Mouse (Mus musculus): Measurements from ENCODE around the gene Serpinb9b. TPM values are rescaled to one million over a fixed set of nuclear protein-coding genes. Genes with fewer than 3 reads are reported as not detected.

Serpinb9b gene
- total RNA-seq, 2 experiments from 2014 or later: not detected

GRCm38 (mm10) chr13:33035506-33035905 is 8.3 kb downstream of the Serpinb9b start:
- ATAC-seq (replicated peaks; ENCODE audit: poor library complexity, severe bottlenecking): no peak

DNA sequence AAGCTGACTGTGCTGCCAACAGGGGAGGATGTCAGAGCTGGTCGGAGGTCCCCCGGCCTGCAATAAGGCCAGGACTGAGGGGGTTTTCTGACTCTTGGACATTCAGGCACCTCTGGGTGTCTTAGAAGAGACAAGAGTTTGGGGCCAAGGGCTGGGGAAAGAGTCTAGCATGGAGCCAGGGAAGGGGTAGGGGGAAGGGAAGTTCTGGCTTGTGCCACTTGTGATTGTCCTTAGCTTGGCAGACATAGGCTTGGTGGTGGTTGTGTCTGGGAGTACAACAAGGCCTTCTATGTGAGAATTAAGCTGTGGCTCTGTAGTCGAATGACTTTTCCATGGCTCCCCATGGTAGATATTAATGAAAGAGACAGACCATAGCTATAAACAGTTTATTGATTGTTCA is 16.3 kb downstream of the Serpinb9b start:
- no peak for ATAC-seq (replicated peaks; ENCODE audit: poor library complexity, severe bottlenecking)

DNA sequence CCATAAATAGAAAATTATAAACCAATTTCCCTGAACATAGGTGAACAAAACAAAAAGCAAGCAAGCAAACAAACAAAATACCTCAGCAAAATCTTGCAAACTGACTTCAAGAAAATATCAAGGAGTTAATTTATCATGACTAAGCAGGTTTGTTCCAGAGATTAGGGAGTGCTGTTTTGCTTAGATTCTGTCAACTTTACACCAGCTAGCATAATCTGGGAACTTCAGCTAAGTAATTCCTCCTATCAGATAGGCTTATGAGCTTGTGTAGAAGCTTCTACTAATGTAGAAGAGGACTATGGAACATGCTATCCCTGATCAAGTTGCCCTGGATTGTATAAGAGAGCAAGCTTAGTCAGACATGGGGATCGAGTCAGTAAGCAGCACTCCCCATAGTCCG is 20.0 kb downstream of the Serpinb9b start:
- no peak for ATAC-seq (replicated peaks; ENCODE audit: poor library complexity, severe bottlenecking)

DNA sequence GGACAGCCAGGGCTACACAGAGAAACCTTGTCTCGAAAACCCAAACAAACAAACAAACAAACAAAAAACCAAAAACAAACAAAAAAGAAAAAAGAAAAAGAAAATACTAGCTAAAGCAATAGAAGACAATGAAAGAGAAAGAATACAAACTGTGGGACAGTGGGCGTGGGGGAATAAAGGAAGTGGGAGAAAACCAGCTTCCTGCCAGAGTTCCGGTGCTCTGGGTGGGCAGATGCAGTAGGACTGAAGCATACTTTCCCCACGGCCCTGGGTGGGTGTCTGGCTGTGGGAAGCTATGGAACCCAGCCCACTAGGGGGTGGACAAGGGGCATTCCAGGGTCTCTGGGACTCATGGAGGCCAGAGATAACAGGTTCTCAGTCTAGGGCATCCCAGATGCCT is 21.0 kb downstream of the Serpinb9b start:
- peak; percentile 93 for ATAC-seq (replicated peaks; ENCODE audit: poor library complexity, severe bottlenecking)

GRCm38 (mm10) chr13:33051697-33052096 is 24.5 kb downstream of the Serpinb9b start:
- no peak for ATAC-seq (replicated peaks; ENCODE audit: poor library complexity, severe bottlenecking)

DNA sequence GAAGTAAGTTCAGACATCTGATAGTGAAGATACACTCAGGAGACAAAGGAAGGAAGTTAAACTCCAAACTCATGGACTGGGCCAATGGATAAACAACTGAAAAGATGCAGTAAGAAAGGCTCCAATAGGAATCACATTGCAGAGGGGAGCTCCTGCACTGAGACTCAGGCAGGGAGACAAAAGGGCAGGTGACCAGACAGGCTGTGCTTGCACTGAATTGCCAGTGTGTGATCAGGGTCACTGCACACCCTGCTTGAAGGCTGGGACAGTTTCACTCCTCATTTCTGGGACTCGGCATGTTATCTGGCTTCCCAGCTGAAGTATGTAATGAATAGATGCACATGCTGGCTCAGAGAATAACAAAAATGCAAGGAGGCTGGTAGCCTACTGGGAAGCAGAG is 35.8 kb downstream of the Serpinb9b start:
- no peak for ATAC-seq (replicated peaks; ENCODE audit: poor library complexity, severe bottlenecking)

- peak; percentile 62 for ATAC-seq (replicated peaks; ENCODE audit: poor library complexity, severe bottlenecking)
These were observed 40.3 kb downstream of the Serpinb9b start for GRCm38 (mm10) chr13:33067387-33067977.

GRCm38 (mm10) chr13:33068164-33068563 is 40.9 kb downstream of the Serpinb9b start:
- ATAC-seq (replicated peaks; ENCODE audit: poor library complexity, severe bottlenecking): peak; percentile 30

DNA sequence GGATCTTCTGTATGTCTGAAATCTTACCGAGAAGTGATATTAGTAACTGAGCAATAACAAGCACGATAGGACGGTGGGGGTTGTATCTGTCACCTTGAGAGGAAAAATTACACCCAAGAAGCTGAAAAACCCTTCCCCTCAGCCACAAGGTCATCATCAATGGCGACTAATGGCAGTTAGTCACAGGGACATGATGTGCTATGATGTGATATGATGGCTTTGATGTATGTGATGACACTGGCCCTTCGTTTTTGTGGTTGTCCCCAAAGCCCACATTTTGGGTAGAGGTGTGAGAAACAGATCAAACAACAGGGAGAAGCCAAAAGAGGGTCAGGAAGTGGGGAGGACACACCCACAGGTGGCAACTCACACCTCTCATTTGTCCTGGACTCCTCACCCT is 44.6 kb downstream of the Serpinb9b start:
- ATAC-seq (replicated peaks; ENCODE audit: poor library complexity, severe bottlenecking): no peak

- ATAC-seq (replicated peaks; ENCODE audit: poor library complexity, severe bottlenecking): peak; percentile 38
These were observed 46.8 kb downstream of the Serpinb9b start for GRCm38 (mm10) chr13:33074029-33074428.

- no peak for ATAC-seq (replicated peaks; ENCODE audit: poor library complexity, severe bottlenecking)
These were observed 49.0 kb downstream of the Serpinb9b start for GRCm38 (mm10) chr13:33076247-33076646.

GRCm38 (mm10) chr13:33077026-33077685 is 49.9 kb downstream of the Serpinb9b start:
- ATAC-seq (replicated peaks; ENCODE audit: poor library complexity, severe bottlenecking): peak; percentile 87

DNA sequence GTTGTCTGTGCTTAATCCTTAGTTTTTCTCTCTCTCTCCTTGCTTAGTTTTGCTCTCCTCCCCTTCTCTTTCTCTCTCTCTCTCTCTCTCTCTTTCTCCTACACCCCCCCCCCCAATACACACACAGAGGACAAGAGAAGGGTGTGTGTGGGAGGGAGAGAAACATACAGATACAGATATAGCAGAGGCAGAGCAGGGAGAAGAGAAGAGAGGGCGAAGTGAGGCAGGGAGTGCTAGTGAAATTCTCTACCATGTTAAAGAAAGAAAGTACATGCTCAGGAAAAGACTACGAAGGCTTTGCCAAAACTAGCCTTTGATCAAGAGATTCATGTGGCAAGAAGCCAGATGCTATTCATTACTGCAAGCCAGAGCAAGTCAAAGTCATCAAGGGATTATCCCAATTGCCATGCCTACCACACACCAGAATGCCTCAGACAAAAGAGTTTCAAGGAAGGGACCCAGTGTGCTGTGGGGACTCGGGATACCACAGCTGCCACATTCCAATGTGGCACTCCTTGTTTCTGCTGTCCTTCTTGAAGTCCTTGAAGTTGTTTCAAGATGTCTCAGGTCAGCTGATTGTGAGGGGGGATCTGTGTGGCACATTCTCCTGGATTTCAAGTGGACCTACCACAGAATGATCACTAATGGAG is 51.0 kb downstream of the Serpinb9b start, which contains the start of gene Serpinb1b:
TSS of gene Serpinb1b (plus strand) at position 520 of the 650 bp plus-strand sequence.
- ATAC-seq (replicated peaks; ENCODE audit: poor library complexity, severe bottlenecking): no peak

GRCm38 (mm10) chr13:33079391-33079790 is 52.2 kb downstream of the Serpinb9b start:
- ATAC-seq (replicated peaks; ENCODE audit: poor library complexity, severe bottlenecking): peak; percentile 45

DNA sequence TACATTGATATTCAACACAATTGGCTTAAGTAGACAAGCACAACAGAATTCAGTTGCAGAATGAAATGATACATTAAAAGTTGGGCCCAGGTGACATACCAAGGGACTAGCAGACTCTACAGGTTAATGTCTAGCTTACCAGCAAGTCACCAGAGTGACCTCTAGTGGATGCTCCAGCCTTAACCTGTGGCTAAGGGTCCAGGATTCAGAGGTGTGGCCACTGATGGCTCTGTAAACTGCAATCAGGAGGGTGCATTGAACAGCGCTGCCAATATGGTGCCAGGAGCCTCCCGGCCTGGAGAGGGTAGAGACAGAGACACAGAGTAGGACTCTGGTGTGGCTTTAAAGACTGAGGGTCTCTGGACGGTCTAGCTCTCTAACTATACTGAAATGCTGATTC is 53.1 kb downstream of the Serpinb9b start:
- ATAC-seq (replicated peaks; ENCODE audit: poor library complexity, severe bottlenecking): no peak

GRCm38 (mm10) chr13:33083834-33084233 is 56.6 kb downstream of the Serpinb9b start:
- ATAC-seq (replicated peaks; ENCODE audit: poor library complexity, severe bottlenecking): no peak

GRCm38 (mm10) chr13:33084975-33085694 is 57.9 kb downstream of the Serpinb9b start:
- no peak for ATAC-seq (replicated peaks; ENCODE audit: poor library complexity, severe bottlenecking)

DNA sequence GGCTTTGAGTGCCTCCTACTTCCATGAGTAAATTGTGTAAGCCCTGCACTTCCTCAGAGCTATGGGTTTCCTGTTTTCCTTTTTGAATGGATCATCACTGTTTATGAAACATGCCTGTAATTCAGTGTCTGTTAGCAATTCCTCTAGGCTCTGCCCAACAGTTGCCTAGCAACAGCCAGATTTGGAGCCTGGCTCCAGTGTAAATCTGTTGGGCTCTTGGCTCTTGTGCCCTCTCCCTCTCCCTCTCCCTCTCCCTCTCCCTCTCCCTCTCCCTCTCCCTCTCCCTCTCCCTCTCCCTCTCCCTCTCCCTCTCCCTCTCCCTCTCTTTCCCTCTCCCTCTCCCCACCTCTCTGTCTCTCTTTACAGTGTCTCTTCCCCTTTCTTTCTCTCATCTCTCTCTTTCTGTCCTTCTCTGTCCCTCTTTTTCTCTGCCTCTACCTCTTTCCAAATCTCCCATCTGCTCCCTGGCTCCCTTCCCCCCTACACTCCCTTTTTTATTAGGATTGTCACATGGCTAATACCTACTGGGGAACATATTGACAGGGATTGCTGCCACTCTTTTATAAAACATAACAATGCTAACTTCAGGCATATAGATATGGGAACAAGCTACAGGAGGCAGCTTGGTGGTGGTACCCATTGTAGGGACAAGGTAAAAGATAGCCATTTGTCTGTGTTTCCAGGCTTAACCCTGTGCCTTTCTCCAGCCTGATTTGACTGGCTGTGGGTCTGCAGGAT is 58.6 kb downstream of the Serpinb9b start:
- peak; percentile 46 for ATAC-seq (replicated peaks; ENCODE audit: poor library complexity, severe bottlenecking)

GRCm38 (mm10) chr13:33089566-33089965 is 62.4 kb downstream of the Serpinb9b start:
- ATAC-seq (replicated peaks; ENCODE audit: poor library complexity, severe bottlenecking): no peak

DNA sequence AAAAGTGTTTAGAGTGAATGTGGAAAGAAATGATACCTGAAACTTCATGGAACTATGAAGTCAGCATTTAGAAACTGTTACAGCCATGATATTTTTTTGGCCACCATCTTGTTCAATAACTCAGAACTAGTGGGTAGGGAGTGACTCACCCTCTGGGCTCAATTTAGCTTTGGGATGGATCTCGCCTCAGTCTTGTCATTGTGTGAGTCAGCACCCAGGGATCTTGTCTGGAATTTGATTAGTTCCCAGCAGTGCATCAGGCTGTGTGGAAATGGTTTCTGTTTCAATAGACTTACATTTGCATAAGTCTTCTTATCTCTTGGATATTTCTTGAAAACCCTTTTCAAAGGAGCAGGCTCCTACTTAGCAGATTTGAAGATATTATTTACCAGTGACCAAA is 63.3 kb downstream of the Serpinb9b start:
- ATAC-seq (replicated peaks; ENCODE audit: poor library complexity, severe bottlenecking): no peak

All from granulocyte monocyte progenitor cell, adult 5-6 weeks (primary cell).